Mouse (Mus musculus) ES-E14 (cell line): ENCODE results near the gene Entpd3.

Experiments
- CHD2 ChIP-seq: IDR thresholded peaks from 2 replicates; pipeline ENCODE4 v1.6.1; 2014; ENCODE audit warnings: mild to moderate bottlenecking, low read depth, low read length, inconsistent platforms
- HCFC1 ChIP-seq: IDR thresholded peaks from 2 replicates; pipeline ENCODE4 v1.6.1; 2012; ENCODE audit warnings: low read length, inconsistent platforms, borderline replicate concordance; ENCODE audit not compliant: insufficient read depth
- MAFK ChIP-seq: IDR thresholded peaks from 2 replicates; pipeline ENCODE4 v1.6.1; 2014; ENCODE audit warnings: mild to moderate bottlenecking, low read depth, low read length, inconsistent platforms; ENCODE audit not compliant: insufficient read depth
- ZNF384 ChIP-seq: IDR thresholded peaks from 2 replicates; pipeline ENCODE4 v1.6.1; 2012; ENCODE audit warnings: low read depth, low read length, inconsistent platforms

GRCm38 (mm10) chr9:120568917-120569316 is 29.3 kb downstream of the Entpd3 start:
- TF ChIP-seq HCFC1 (no peak), MAFK (no peak), ZNF384 (no peak), CHD2 (no peak)
